Mouse (Mus musculus): ENCODE measurements around the gene Gpr162. TPM values are rescaled to one million over a fixed set of nuclear protein-coding genes. Genes with fewer than 3 reads are reported as not detected.

The Gpr162 gene
- total and polyA plus RNA-seq, 3 experiments = 0.48 to 2.0 (median 1.7) TPM

DNA sequence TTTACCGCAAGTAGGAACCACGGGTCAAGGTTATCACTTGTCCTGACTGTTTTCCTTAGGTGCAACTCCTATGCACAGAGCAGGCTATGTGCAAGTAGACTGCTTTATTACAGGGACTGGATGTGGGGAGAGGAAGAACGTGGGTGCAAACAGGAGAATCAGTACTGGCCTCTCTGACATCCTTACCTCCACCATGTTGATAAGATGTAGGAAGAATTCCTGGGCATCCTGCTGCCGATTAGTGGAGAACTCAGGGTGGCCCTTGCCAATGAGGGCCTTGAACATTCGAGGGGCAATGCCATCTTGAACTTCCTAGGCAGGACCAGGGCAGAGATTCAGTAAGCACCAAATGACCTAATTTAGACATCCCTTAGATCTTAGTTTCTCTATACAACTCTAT, 42.9 kb downstream of the Gpr162 start:
- H3K9me3 ChIP-seq (replicated peaks; ENCODE audit: low read length) = no peaks in the 10 kb centered on the region
- peaks cover 95 to 100% of the 10 kb centered on the region in 2 experiments for H3K36me3 ChIP-seq (replicated peaks in 1 of 2; ENCODE audit: control insufficient read depth in 1 of 2, insufficient read depth in 1 of 2, low read length in 1 of 2)
- no peaks in the 10 kb centered on the region for H3K27me3 ChIP-seq (replicated peaks)
- dilution Hi-C loops (cut with MboI; ENCODE audit: extremely low pct_ligation_motif_present, extremely low pct_unique_long_range_greater_than_20kb, low sequenced_read_pairs) (no loop called here), in situ Hi-C loops (cut with MboI; ENCODE audit: low pct_ligation_motif_present, low pct_unique_long_range_greater_than_20kb, low sequenced_read_pairs) (no loop called here)
- no peaks in the 10 kb centered on the region for H3K79me2 ChIP-seq (replicated peaks; ENCODE audit: control insufficient read depth, extremely low read depth, insufficient read depth, poor library complexity, severe bottlenecking)
- no peak for DNase-seq (ENCODE audit: extremely low read depth)
- H3K4me3 ChIP-seq (replicated peaks in 1 of 3; ENCODE audit: low read depth in 2 of 3, low read length in 2 of 3, poor library complexity in 1 of 3) = no peak overlapping the region
- H3K27ac ChIP-seq (ENCODE audit: insufficient read depth, low read depth) = no peak overlapping the region
- H3K9ac ChIP-seq (ENCODE audit: insufficient read depth, low read depth) = no peak overlapping the region
- no peak for TF ChIP-seq ZMIZ1 (IDR thresholded peaks at IDR 0.05; ENCODE audit: low read depth, low read length)
- no peak for TF ChIP-seq SIN3A (IDR thresholded peaks at IDR 0.05; ENCODE audit: low read length)
- no peak for TF ChIP-seq GABPA (IDR thresholded peaks at IDR 0.05; ENCODE audit: insufficient replicate concordance, low read depth, low read length)
- TF ChIP-seq IRF4 (IDR thresholded peaks at IDR 0.05; ENCODE audit: low read depth, low read length) = no peak
- TF ChIP-seq USF2 (conservative IDR thresholded peaks at IDR 0.05; ENCODE audit: low read depth, low read length) = no peak
- TF ChIP-seq NELFE (IDR thresholded peaks at IDR 0.05; ENCODE audit: low read depth, low read length) = no peak
- TF ChIP-seq CHD1 (IDR thresholded peaks at IDR 0.05; ENCODE audit: low read depth, low read length) = no peak
- TF ChIP-seq EP300 (IDR thresholded peaks at IDR 0.05; ENCODE audit: low read length) = no peak
- TF ChIP-seq NRF1 (IDR thresholded peaks at IDR 0.05; ENCODE audit: low read depth, low read length) = no peak
- TF ChIP-seq E2F4 (IDR thresholded peaks at IDR 0.05; ENCODE audit: insufficient replicate concordance, low read depth, low read length) = no peak
- TF ChIP-seq MEF2A (IDR thresholded peaks at IDR 0.05; ENCODE audit: borderline replicate concordance, low read depth, low read length) = no peak
- TF ChIP-seq MAX (IDR thresholded peaks at IDR 0.05; ENCODE audit: low read length) = no peak
- TF ChIP-seq ZNF384 (IDR thresholded peaks at IDR 0.05; ENCODE audit: low read depth, low read length) = no peak
- no peaks in the 10 kb centered on the region for H3K4me1 ChIP-seq (ENCODE audit: control insufficient read depth in 1 of 2, insufficient read depth in 2 of 2)
- no peak overlapping the region for H3K4me2 ChIP-seq (ENCODE audit: insufficient read depth, low read depth, poor library complexity, severe bottlenecking)

DNA sequence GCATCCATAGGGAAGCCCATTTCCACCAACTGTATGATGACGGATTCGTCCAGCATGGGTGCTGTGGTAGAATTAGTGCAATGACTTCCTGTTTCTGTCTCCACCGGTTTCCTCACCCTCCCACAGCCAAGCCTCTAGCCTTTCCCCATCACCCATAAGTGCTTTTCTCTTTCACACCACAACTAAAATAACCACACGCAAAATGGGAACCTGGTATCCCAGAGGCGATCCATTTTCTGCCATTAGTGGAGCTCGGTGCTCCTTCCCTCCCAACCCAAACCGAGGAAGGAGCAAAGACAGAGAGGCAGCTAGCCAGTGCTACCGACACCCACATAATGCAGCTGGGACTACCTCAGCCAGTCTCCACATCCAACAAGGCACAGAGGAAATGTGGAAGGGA, 45.8 kb downstream of the Gpr162 start:
- dilution Hi-C loops (cut with MboI; ENCODE audit: extremely low pct_ligation_motif_present, extremely low pct_unique_long_range_greater_than_20kb, low sequenced_read_pairs) = no loop called here

More for the DNA sequence above, 45.8 kb downstream of the Gpr162 start:
- peaks cover 76 to 86% of the 10 kb centered on the region in 2 experiments for H3K36me3 ChIP-seq (replicated peaks in 1 of 2; ENCODE audit: control insufficient read depth in 1 of 2, insufficient read depth in 1 of 2, low read length in 1 of 2)
- no peak overlapping the region for H3K4me3 ChIP-seq (replicated peaks in 1 of 3; ENCODE audit: low read depth in 2 of 3, low read length in 2 of 3, poor library complexity in 1 of 3)
- H3K4me1 ChIP-seq (ENCODE audit: control insufficient read depth in 1 of 2, insufficient read depth in 2 of 2) = peaks cover 5 to 8% of the 10 kb centered on the region in 2 experiments
- H3K79me2 ChIP-seq (replicated peaks; ENCODE audit: control insufficient read depth, extremely low read depth, insufficient read depth, poor library complexity, severe bottlenecking) = peaks cover 10% of the 10 kb centered on the region
- DNase-seq (ENCODE audit: extremely low read depth) = no peak
- no peak overlapping the region for H3K27ac ChIP-seq (ENCODE audit: insufficient read depth, low read depth)
- H3K4me2 ChIP-seq (ENCODE audit: insufficient read depth, low read depth, poor library complexity, severe bottlenecking) = no peak overlapping the region
- no peak overlapping the region for H3K9ac ChIP-seq (ENCODE audit: insufficient read depth, low read depth)
- H3K27me3 ChIP-seq (replicated peaks) = no peaks in the 10 kb centered on the region
- TF ChIP-seq MYC (IDR thresholded peaks at IDR 0.05; ENCODE audit: low read depth, low read length) (no peak), TBP (conservative IDR thresholded peaks at IDR 0.05; ENCODE audit: low read depth, low read length) (no peak), JUND (conservative IDR thresholded peaks at IDR 0.05; ENCODE audit: low read depth, low read length) (no peak), RCOR1 (conservative IDR thresholded peaks at IDR 0.05; ENCODE audit: low read depth, low read length) (no peak), NRF1 (IDR thresholded peaks at IDR 0.05; ENCODE audit: low read depth, low read length) (no peak), IRF4 (IDR thresholded peaks at IDR 0.05; ENCODE audit: low read depth, low read length) (no peak), USF2 (conservative IDR thresholded peaks at IDR 0.05; ENCODE audit: low read depth, low read length) (no peak), MAZ (IDR thresholded peaks at IDR 0.05; ENCODE audit: low read depth, low read length) (no peak), ZC3H11A (IDR thresholded peaks at IDR 0.05; ENCODE audit: low read depth, low read length) (no peak), MXI1 (IDR thresholded peaks at IDR 0.05; ENCODE audit: low read depth, low read length) (no peak), POLR2A (IDR thresholded peaks at IDR 0.05; ENCODE audit: low read depth, low read length) (no peak), ETS1 (conservative IDR thresholded peaks at IDR 0.05; ENCODE audit: low read depth, low read length) (no peak), ZMIZ1 (IDR thresholded peaks at IDR 0.05; ENCODE audit: low read depth, low read length) (no peak), PAX5 (IDR thresholded peaks at IDR 0.05; ENCODE audit: low read length) (no peak), USF1 (IDR thresholded peaks at IDR 0.05; ENCODE audit: low read depth, low read length) (no peak)
- H3K9me3 ChIP-seq (replicated peaks; ENCODE audit: low read length) = no peaks in the 10 kb centered on the region
- in situ Hi-C loops (cut with MboI; ENCODE audit: low pct_ligation_motif_present, low pct_unique_long_range_greater_than_20kb, low sequenced_read_pairs) = no loop called here
